8 mouse cellular contexts compared by ENCODE assay signal in the genomic region with DNA sequence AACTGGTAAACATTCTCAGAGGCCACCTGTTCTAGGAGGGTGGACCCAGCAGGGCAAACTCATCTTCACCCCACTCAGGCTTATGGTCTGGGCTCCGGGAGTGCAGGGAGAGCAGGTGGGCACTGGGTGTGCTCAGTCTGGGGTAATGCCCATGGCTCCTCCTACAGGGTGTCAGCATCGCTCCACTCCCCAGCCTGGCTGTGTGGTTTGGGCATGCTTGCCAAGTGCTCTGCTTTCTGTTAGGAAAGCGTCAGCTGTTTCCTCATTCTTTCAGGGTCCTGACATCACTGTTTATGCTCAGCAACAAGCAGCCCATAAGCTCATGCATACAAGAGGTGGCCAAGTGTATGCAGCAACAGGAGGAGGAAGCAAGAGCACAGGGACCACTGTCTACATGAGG. TPM values are rescaled to one million over a fixed set of nuclear protein-coding genes. Genes with fewer than 3 reads are reported as not detected.
A peak's percentile ranks its signal among the peaks of the same experiment; 100 is the strongest.
DNase-seq lines count a peak whose midpoint lies in the region; ATAC-seq and TF ChIP-seq lines count a peak whose summit lies in the region.

No protein-coding gene starts in this region.

- no peak for TF ChIP-seq POLR2A in brain, embryonic 14.5 days (IDR thresholded peaks at IDR 0.05; ENCODE audit: borderline replicate concordance, extremely low read depth, insufficient read depth, insufficient read length, poor library complexity, severe bottlenecking)

- peak overlapping the region; percentile 25; the same call in 1 of the 2 replicates for H3K4me2 ChIP-seq in heart, embryonic 14.5 days (ENCODE audit: low read length)
- H3K4me2 ChIP-seq in liver, embryonic 16.5 days (ENCODE audit: low read depth, low read length): no peak overlapping the region
- H3K4me2 ChIP-seq in stomach, postnatal 0 days (replicated peaks; ENCODE audit: low read depth): 0 out of 2 replicates have a peak overlapping the region, but pooled peaks have one; percentile 8

- TF ChIP-seq CTCF in brain, embryonic 14.5 days (IDR thresholded peaks at IDR 0.05; ENCODE audit: borderline replicate concordance, extremely low read depth, insufficient read depth, insufficient read length): no peak
- peak; percentile 48 for TF ChIP-seq CTCF in stomach, postnatal 0 days (IDR thresholded peaks at IDR 0.05; ENCODE audit: low read depth)
- TF ChIP-seq CTCF in left cerebral cortex, adult 2 months (IDR thresholded peaks at IDR 0.05): no peak

- intact Hi-C loops in left cerebral cortex, postnatal 14 days (cut with DNase I): no loop called here
- intact Hi-C loops in left cerebral cortex, postnatal 4 days (cut with DNase I): no loop called here
- intact Hi-C loops in left cerebral cortex, adult 2 months (cut with DNase I): no loop called here

- ATAC-seq in heart, embryonic 14.5 days (ENCODE audit: insufficient number of reproducible peaks, insufficient read depth, low FRiP score, low read depth): peak; percentile 86
- peak; percentile 41; the same call in 1 of the 2 replicates for ATAC-seq in liver, embryonic 16.5 days (ENCODE audit: low read depth)
- peak; percentile 87 for ATAC-seq in stomach, postnatal 0 days (ENCODE audit: low FRiP score, low TSS enrichment)

- H3K4me1 ChIP-seq in heart, embryonic 14.5 days (ENCODE audit: control insufficient read depth in 2 of 2, insufficient read depth in 2 of 2, low read length in 2 of 2): peaks cover 16 to 28% of the 10 kb centered on the region in 2 experiments
- H3K4me1 ChIP-seq in liver, embryonic 16.5 days (ENCODE audit: control insufficient read depth, low read depth, low read length): no peaks in the 10 kb centered on the region; the same call in 1 of the 2 replicates
- no peaks in the 10 kb centered on the region; the same call in 1 of the 2 replicates for H3K4me1 ChIP-seq in stomach, postnatal 0 days (replicated peaks; ENCODE audit: control insufficient read depth, insufficient read depth)

- H3K9ac ChIP-seq in heart, embryonic 14.5 days (ENCODE audit: low read length): no peak overlapping the region
- H3K9ac ChIP-seq in liver, embryonic 16.5 days (ENCODE audit: low read depth, low read length): no peak overlapping the region
- H3K9ac ChIP-seq in stomach, postnatal 0 days (ENCODE audit: low read length): no peak overlapping the region

- H3K36me3 ChIP-seq in heart, embryonic 14.5 days (ENCODE audit: control insufficient read depth, insufficient read depth, low read length): no peaks in the 10 kb centered on the region
- no peaks in the 10 kb centered on the region for H3K36me3 ChIP-seq in liver, embryonic 16.5 days (ENCODE audit: control insufficient read depth, insufficient read depth)
- no peaks in the 10 kb centered on the region for H3K36me3 ChIP-seq in stomach, postnatal 0 days (ENCODE audit: control insufficient read depth, insufficient read depth, low read length)

- no peak for TF ChIP-seq EP300 in stomach, postnatal 0 days (optimal IDR thresholded peaks at IDR 0.05)

- H3K27me3 ChIP-seq in heart, embryonic 14.5 days (ENCODE audit: control insufficient read depth, insufficient read depth, low read length): no peaks in the 10 kb centered on the region
- no peaks in the 10 kb centered on the region; the same call in 1 of the 2 replicates for H3K27me3 ChIP-seq in liver, embryonic 16.5 days (ENCODE audit: control insufficient read depth, insufficient read depth, low read depth, low read length)
- H3K27me3 ChIP-seq in stomach, postnatal 0 days (ENCODE audit: control insufficient read depth, insufficient read depth, low read length): no peaks in the 10 kb centered on the region

- peak; percentile 37 to 56 for DNase-seq in left cerebral cortex, postnatal 14 days (ENCODE audit: low spot score in 2 of 2)
- DNase-seq in left cerebral cortex, postnatal 4 days: no peak
- DNase-seq in brain, embryonic 14.5 days (ENCODE audit: low read depth): peak; percentile 79
- DNase-seq in stomach, postnatal 0 days (ENCODE audit: low spot score): peak; percentile 65
- no peak for DNase-seq in cerebellum, postnatal 4 days (ENCODE audit: low spot score in 2 of 2)
- DNase-seq in left cerebral cortex, adult 2 months (ENCODE audit: extremely low spot score in 1 of 2, low spot score in 2 of 2): no peak

- H3K27ac ChIP-seq in heart, embryonic 14.5 days (replicated peaks in 1 of 2; ENCODE audit: control insufficient read depth in 1 of 2, insufficient read depth in 1 of 2, low read depth in 2 of 2, low read length in 2 of 2): peak overlapping the region in 1 of 2 experiments; percentile 72; a peak in 2 of 4 replicates
- H3K27ac ChIP-seq in liver, embryonic 16.5 days (ENCODE audit: low read length): no peak overlapping the region
- H3K27ac ChIP-seq in stomach, postnatal 0 days (replicated peaks): peak overlapping the region; percentile 45; the same call in 1 of the 2 replicates
- no peak overlapping the region for H3K27ac ChIP-seq in left cerebral cortex, adult 2 months

- no peaks in the 10 kb centered on the region for H3K9me3 ChIP-seq in heart, embryonic 14.5 days (ENCODE audit: control insufficient read depth, low read length)
- H3K9me3 ChIP-seq in liver, embryonic 16.5 days (replicated peaks; ENCODE audit: control insufficient read depth, low read length): no peaks in the 10 kb centered on the region
- H3K9me3 ChIP-seq in stomach, postnatal 0 days (ENCODE audit: control insufficient read depth, low read length): no peaks in the 10 kb centered on the region

- H3K4me3 ChIP-seq in heart, embryonic 14.5 days (ENCODE audit: control insufficient read depth in 1 of 2, insufficient read depth in 1 of 2, low read depth in 1 of 2, low read length in 2 of 2): no peak overlapping the region
- H3K4me3 ChIP-seq in liver, embryonic 16.5 days (ENCODE audit: low read depth, low read length): no peak overlapping the region
- H3K4me3 ChIP-seq in stomach, postnatal 0 days (ENCODE audit: low read depth, low read length): no peak overlapping the region
- no peak overlapping the region for H3K4me3 ChIP-seq in left cerebral cortex, adult 2 months

- 21% methylated on average over 3 of the region's 3 CpGs for WGBS in heart, embryonic 14.5 days
- WGBS in liver, embryonic 16.5 days (ENCODE audit: insufficient replicate concordance): 36% methylated on average over 3 of the region's 3 CpGs
- 11% methylated on average over 3 of the region's 3 CpGs for WGBS in stomach, postnatal 0 days

RNA-seq across cellular contexts. Expression of a gene that starts 57.7 kb away (rescaled TPM):
- 10 to 100 TPM; 45.5 to 68.8 TPM for total RNA-seq in left cerebral cortex, postnatal 14 days (2021)
- total RNA-seq in left cerebral cortex, postnatal 4 days (2021): 10 to 100 TPM; 16.4 to 19.1 TPM
- polyA plus RNA-seq in brain, embryonic 14.5 days (2012; rRNA removed): 7.3 and 11.9 TPM in 2 replicates
- polyA plus RNA-seq in heart, embryonic 14.5 days (2014; fragmentation: Nextera tagmentation; extraction: Ambion mirVana): 0.58 and 0.61 TPM in 2 replicates
- 0.12 TPM in 1 of 2 replicates, not detected in the other for polyA plus RNA-seq in liver, embryonic 16.5 days (2015; fragmentation: Nextera tagmentation; extraction: Ambion mirVana)
- polyA plus RNA-seq in stomach, postnatal 0 days (2015; fragmentation: Nextera tagmentation; extraction: Ambion mirVana): 0.63 and 0.65 TPM in 2 replicates
- 10 to 100 TPM; 81.5 to 95.1 TPM for total RNA-seq in left cerebral cortex, adult 2 months (2021)

Comparison
In these comparisons a context has a peak if more than half of its experiments do, and no peak if none do; other contexts are left out.
1. DNase-seq: peak in left cerebral cortex, postnatal 14 days (2 of 2), brain, embryonic 14.5 days (single experiment) and stomach, postnatal 0 days (single experiment); none in left cerebral cortex, postnatal 4 days (single experiment), cerebellum, postnatal 4 days (0 of 2) and left cerebral cortex, adult 2 months (0 of 2).
2. Peak in every context shown above with its lines, with median percentiles within 50 percentile points of each other: ATAC-seq.